Mouse (Mus musculus) telencephalon, adult 2 months (tissue): ENCODE measurements around the gene Erc1.
A peak's percentile ranks its signal among the peaks of the same experiment; 100 is the strongest.

Experiments
- DNase-seq: peaks from one replicate; pipeline ENCODE4 v3.0.0-alpha.2; 2011; ENCODE audit warnings: low read depth, low spot score

The Erc1 gene

DNA sequence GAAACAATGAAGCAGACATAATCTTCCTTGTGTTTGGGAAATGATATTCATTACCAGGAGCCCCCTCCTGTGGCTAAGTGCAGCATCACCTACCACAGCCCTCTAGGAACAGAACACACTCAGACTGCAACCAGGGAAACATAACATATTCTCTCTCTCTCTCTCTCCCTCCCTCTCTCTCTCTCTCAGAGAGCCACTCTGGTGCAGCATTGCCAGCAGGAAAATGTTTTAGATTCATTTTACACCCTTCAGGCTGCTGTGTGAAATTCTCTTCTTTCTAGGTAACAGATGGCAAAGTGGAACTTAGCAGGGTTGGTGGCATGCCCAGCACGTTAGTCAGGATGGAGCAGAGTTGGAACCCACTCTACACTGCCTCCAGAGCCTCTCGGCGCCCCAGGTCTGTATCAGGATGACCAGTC is 326.5 kb downstream of the Erc1 start:
- peak; percentile 84 for DNase-seq
